24 mouse cellular contexts compared by ENCODE assay signal in the genomic region with DNA sequence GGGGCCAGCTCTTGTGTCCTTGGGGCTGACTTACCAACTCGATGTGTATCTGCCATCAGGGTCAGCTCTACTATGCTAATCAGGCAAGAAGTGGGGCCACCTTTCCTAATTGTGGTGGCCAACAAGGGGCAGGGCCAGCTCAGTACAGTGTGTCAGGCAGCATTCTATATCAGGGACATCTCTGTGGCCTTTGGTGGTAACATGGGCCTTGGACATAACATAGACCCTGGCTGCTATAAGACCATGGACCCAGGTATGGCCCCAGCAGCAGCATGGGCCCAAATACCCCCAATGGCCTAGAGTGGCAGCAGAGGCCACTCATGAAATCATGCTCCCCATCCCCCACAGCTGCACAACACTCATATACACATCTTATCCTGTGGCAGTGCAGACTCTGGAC. TPM values are rescaled to one million over a fixed set of nuclear protein-coding genes. Genes with fewer than 3 reads are reported as not detected.
DNase-seq lines count a peak whose midpoint lies in the region; ATAC-seq lines count a peak whose summit lies in the region.
"Had no signal": no experiment of that assay in that cellular context is flagged by ENCODE, and none has a peak within 500 bp of the region (broad histone marks: within the 10 kb centered on the region; RNA-seq: fewer than 3 reads in every experiment).

No protein-coding gene starts in this region.

- H3K4me2 ChIP-seq in limb, embryonic 12.5 days = no peak overlapping the region
- H3K4me2 ChIP-seq: embryonic facial prominence, embryonic 12.5 days; forebrain, embryonic 15.5 days had no signal

- ATAC-seq in limb, embryonic 12.5 days (ENCODE audit: insufficient number of reproducible peaks, insufficient read depth, low FRiP score, low TSS enrichment, low read depth) = 0 out of 2 replicates have a peak, but pooled peaks have one; percentile 8
- peak; percentile 30; the same call in 1 of the 2 replicates for ATAC-seq in megakaryocyte-erythroid progenitor cell, adult 5-6 weeks (replicated peaks; ENCODE audit: low FRiP score, low TSS enrichment, poor library complexity, severe bottlenecking)
- ATAC-seq: forebrain, embryonic 15.5 days; forebrain, postnatal 0 days had no signal

- H3K4me1 ChIP-seq in limb, embryonic 12.5 days (replicated peaks) = 0 out of 2 replicates have a peak, but pooled peaks cover 4% of the 10 kb centered on the region
- H3K4me1 ChIP-seq in limb, embryonic 10.5 days = peaks cover 4% of the 10 kb centered on the region
- H3K4me1 ChIP-seq: forebrain, embryonic 15.5 days had no signal

- H3K4me3 ChIP-seq in limb, embryonic 12.5 days (replicated peaks) = no peak overlapping the region
- no peak overlapping the region for H3K4me3 ChIP-seq in limb, embryonic 10.5 days
- H3K4me3 ChIP-seq: embryonic facial prominence, embryonic 10.5 days; embryonic facial prominence, embryonic 12.5 days; forebrain, embryonic 15.5 days had no signal

- H3K27ac ChIP-seq in limb, embryonic 12.5 days = no peak overlapping the region
- H3K27ac ChIP-seq in limb, embryonic 10.5 days = no peak overlapping the region
- H3K27ac ChIP-seq: embryonic facial prominence, embryonic 10.5 days; embryonic facial prominence, embryonic 12.5 days; forebrain, embryonic 15.5 days had no signal

- no peaks in the 10 kb centered on the region for H3K36me3 ChIP-seq in limb, embryonic 12.5 days
- no peaks in the 10 kb centered on the region for H3K36me3 ChIP-seq in limb, embryonic 10.5 days
- H3K36me3 ChIP-seq: embryonic facial prominence, embryonic 10.5 days; embryonic facial prominence, embryonic 12.5 days; forebrain, embryonic 15.5 days had no signal

- H3K27me3 ChIP-seq in limb, embryonic 12.5 days = no peaks in the 10 kb centered on the region
- no peaks in the 10 kb centered on the region for H3K27me3 ChIP-seq in limb, embryonic 10.5 days (ENCODE audit: low read depth, poor library complexity, severe bottlenecking)
- H3K27me3 ChIP-seq: embryonic facial prominence, embryonic 12.5 days; forebrain, embryonic 15.5 days had no signal

- peak; percentile 84 for DNase-seq in heart, adult 11 months
- DNase-seq in heart, postnatal 4 days = no peak
- DNase-seq in limb, embryonic 10.5 days (ENCODE audit: low spot score) = no peak
- no peak for DNase-seq in kidney, adult 8-10 months
- DNase-seq: adrenal gland, adult 8-10 months; adrenal gland, postnatal 14 days; adrenal gland, postnatal 36 days; cerebellum, adult 11-12 months; cerebellum, adult 2 months; cerebellum, adult 9-10 months; cerebellum, postnatal 10 days; cerebellum, postnatal 25 days; forebrain, postnatal 0 days had no signal

- H3K9me3 ChIP-seq in limb, embryonic 12.5 days = no peaks in the 10 kb centered on the region
- H3K9me3 ChIP-seq in limb, embryonic 10.5 days (replicated peaks) = no peaks in the 10 kb centered on the region
- H3K9me3 ChIP-seq: embryonic facial prominence, embryonic 10.5 days; embryonic facial prominence, embryonic 12.5 days; forebrain, embryonic 15.5 days had no signal

- H3K9ac ChIP-seq in limb, embryonic 12.5 days (replicated peaks) = no peak overlapping the region
- H3K9ac ChIP-seq: embryonic facial prominence, embryonic 12.5 days; forebrain, embryonic 15.5 days; forebrain, postnatal 0 days had no signal

- WGBS in limb, embryonic 12.5 days = 85% methylated on average over 1 of the region's 1 CpGs
- 94% methylated on average over 1 of the region's 1 CpGs for WGBS in limb, embryonic 10.5 days

RNA-seq across cellular contexts. Expression of gene Speer4f2, which starts 49.2 kb away (rescaled TPM):
- not detected for total RNA-seq in heart, postnatal 4 days (2021)
- polyA plus RNA-seq in limb, embryonic 12.5 days (2016; fragmentation: Nextera tagmentation; extraction: Ambion mirVana) = not detected in 2 replicates
- not detected in 2 replicates for polyA plus RNA-seq in limb, embryonic 10.5 days (2016; fragmentation: Nextera tagmentation; extraction: Ambion mirVana)
- not detected in 2 replicates for total RNA-seq in megakaryocyte-erythroid progenitor cell, adult 5-6 weeks (2014; fragmentation: Nextera tagmentation)
- total RNA-seq in megakaryocyte-erythroid progenitor cell, adult 5-6 weeks (2017) = not detected in 2 replicates
- total RNA-seq: adrenal gland, adult 8-10 months; adrenal gland, postnatal 14 days; adrenal gland, postnatal 36 days; ES-E14; forebrain, postnatal 0 days; MEL had no signal
- polyA plus RNA-seq: C2C12; cerebellum, adult 2 months; cortical plate, adult 2 months; embryonic facial prominence, embryonic 10.5 days; embryonic facial prominence, embryonic 12.5 days; embryonic facial prominence, embryonic 14.5 days; forebrain, embryonic 11.5 days; forebrain, embryonic 15.5 days; forebrain, postnatal 0 days had no signal

RNA-seq across cellular contexts. Expression of gene Speer4f1, which starts 53.7 kb away (rescaled TPM):
- total RNA-seq in heart, postnatal 4 days (2021) = not detected
- polyA plus RNA-seq in limb, embryonic 12.5 days (2016; fragmentation: Nextera tagmentation; extraction: Ambion mirVana) = not detected in 2 replicates
- not detected in 2 replicates for polyA plus RNA-seq in limb, embryonic 10.5 days (2016; fragmentation: Nextera tagmentation; extraction: Ambion mirVana)
- not detected in 2 replicates for total RNA-seq in megakaryocyte-erythroid progenitor cell, adult 5-6 weeks (2014; fragmentation: Nextera tagmentation)
- not detected in 2 replicates for total RNA-seq in megakaryocyte-erythroid progenitor cell, adult 5-6 weeks (2017)
- total RNA-seq: adrenal gland, adult 8-10 months; adrenal gland, postnatal 14 days; adrenal gland, postnatal 36 days; ES-E14; forebrain, postnatal 0 days; MEL had no signal
- polyA plus RNA-seq: C2C12; cerebellum, adult 2 months; cortical plate, adult 2 months; embryonic facial prominence, embryonic 10.5 days; embryonic facial prominence, embryonic 12.5 days; embryonic facial prominence, embryonic 14.5 days; forebrain, embryonic 11.5 days; forebrain, embryonic 15.5 days; forebrain, postnatal 0 days had no signal
